Mouse (Mus musculus) kidney, embryonic 16.5 days (tissue): Measurements from ENCODE around the gene Hes2. TPM values are rescaled to one million over a fixed set of nuclear protein-coding genes. Genes with fewer than 3 reads are reported as not detected.

Source experiments
- ATAC-seq: fragments of 200-750 bp; cut with Nextera tagmentation; 2 replicates; pipeline ENCODE4 v1.8.0; 2017; ENCODE audit warnings: moderate TSS enrichment; ENCODE audit not compliant: low FRiP score, low TSS enrichment
- H3K27ac ChIP-seq: fragments of 300-500 bp; sonication (generic); 2 replicates; pipeline ENCODE4 v1.5.1; 2014; ENCODE audit warnings: low read length
- H3K27me3 ChIP-seq: fragments of 300-500 bp; sonication (generic); 2 replicates; pipeline ENCODE4 v1.6.1; 2014; ENCODE audit warnings: low read length, control low read depth, mixed read lengths; ENCODE audit not compliant: insufficient read depth
- H3K36me3 ChIP-seq: fragments of 300-500 bp; sonication (generic); 2 replicates; pipeline ENCODE4 v1.6.1; 2014; ENCODE audit warnings: low read length, control low read depth, mixed read lengths; ENCODE audit not compliant: insufficient read depth
- H3K4me1 ChIP-seq: fragments of 300-500 bp; sonication (generic); 2 replicates; pipeline ENCODE4 v1.6.1; 2014; ENCODE audit warnings: low read length, control low read depth, mixed read lengths; ENCODE audit not compliant: insufficient read depth
- H3K4me2 ChIP-seq: fragments of 300-500 bp; sonication (generic); replicated peaks from 2 replicates; pipeline ENCODE4 v1.6.1; 2014; ENCODE audit warnings: low read depth, low read length
- H3K4me3 ChIP-seq: fragments of 300-500 bp; sonication (generic); 2 replicates; pipeline ENCODE4 v1.5.1; 2014; ENCODE audit warnings: mild to moderate bottlenecking, low read length
- H3K9ac ChIP-seq: fragments of 300-500 bp; sonication (generic); replicated peaks from 2 replicates; pipeline ENCODE4 v1.6.1; 2014; ENCODE audit warnings: low read length
- H3K9me3 ChIP-seq: fragments of 300-500 bp; sonication (generic); 2 replicates; pipeline ENCODE4 v1.6.1; 2016; ENCODE audit warnings: low read length, control low read depth
- WGBS: fragments of 180-500 bp; shearing (Covaris S2); extraction: QIAGEN DNeasy Blood & Tissue Kit; methylation state at CpG from one replicate; pipeline ENCODE4 v1.1.7; 2014; 5-methylcytosine and 5-hydroxymethylcytosine counted together
- polyA plus RNA-seq: library from polyadenylated mRNA; unstranded; fragments of >200 nt; fragmentation: Nextera tagmentation; extraction: Ambion mirVana; gene quantifications from 2 replicates; pipeline ENCODE4 v1.2.1, GENCODE M21; 2015

The Hes2 gene
- polyA plus RNA-seq, 1 experiment from 2014 or later, result 0.14 TPM

DNA sequence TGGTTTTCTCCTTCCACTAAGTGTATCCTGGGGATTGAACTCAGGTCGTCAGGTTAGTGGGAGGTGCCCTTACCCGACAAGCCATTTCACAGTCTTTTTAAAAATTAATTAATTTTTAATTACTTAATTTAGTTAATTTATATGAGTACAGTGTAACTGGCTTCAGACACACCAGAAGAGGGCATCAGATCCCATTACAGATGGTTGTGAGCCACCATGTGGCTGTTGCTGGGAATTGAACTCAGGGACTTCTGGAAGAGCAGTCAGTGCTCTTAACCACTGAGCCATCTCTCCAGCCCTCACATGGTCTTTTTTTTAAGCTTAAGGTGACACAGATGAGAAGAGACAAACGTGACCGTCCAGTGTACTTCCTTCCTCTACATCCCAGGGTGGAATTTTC lies 3.6 kb upstream of the Hes2 start:
- no peak overlapping the region for H3K4me2 ChIP-seq
- H3K27me3 ChIP-seq, result peaks cover 61% of the 10 kb centered on the region
- H3K27ac ChIP-seq, result no peak overlapping the region
- no peak overlapping the region for H3K9ac ChIP-seq
- H3K4me3 ChIP-seq, result no peak overlapping the region
- peaks cover 26% of the 10 kb centered on the region for H3K4me1 ChIP-seq
- H3K36me3 ChIP-seq, result no peaks in the 10 kb centered on the region
- H3K9me3 ChIP-seq, result no peaks in the 10 kb centered on the region
- no peak for ATAC-seq
- 52% methylated on average over 4 of the region's 4 CpGs for WGBS

DNA sequence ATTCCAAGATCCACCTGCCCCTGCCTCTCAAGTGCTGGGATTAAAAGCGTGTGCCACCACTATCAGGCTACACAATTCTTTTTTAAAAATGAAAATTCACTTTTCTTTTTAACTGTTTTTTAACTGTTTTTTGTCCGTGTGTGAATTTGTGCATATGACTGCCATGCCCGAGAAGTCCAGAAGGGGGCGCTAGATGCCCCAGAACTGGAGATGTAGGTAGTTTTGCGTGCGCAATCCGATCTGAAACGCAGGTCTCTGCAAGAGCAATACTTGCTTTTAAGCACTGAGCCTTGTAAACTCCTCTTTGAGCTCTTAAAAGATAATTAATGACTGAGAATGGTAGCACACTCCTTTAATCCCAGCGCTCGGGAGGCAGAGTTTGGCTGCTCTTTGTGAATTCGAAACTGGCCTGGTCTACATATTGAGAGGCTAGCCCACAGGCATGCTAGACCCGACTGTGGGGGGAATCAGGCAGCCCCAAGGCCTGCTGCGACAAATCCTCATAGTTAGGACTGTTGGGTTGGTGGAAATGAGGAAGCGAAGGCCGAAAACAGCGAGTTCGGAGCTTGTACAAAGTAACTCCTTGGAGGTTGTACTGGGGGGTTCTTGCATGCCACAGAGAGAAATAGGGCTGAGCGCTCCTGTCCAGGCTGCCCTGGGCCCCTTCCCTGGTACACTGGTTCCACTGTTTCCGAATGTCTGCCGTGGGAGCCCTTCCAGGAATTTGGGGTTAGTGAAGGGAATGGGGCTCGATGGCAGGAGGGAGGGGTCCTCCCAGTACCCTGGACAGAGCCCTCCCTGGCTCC lies 685 bp upstream of the Hes2 start:
- Histone ChIP-seq H3K4me1 (peaks cover 23% of the 10 kb centered on the region), H3K9ac (0 out of 2 replicates have a peak overlapping the region, but pooled peaks have one; percentile 19), H3K27me3 (peaks cover 64% of the 10 kb centered on the region), H3K27ac (no peak overlapping the region), H3K36me3 (no peaks in the 10 kb centered on the region), H3K9me3 (no peaks in the 10 kb centered on the region), H3K4me2 (peak overlapping the region; percentile 49), H3K4me3 (peak overlapping the region; percentile 31)
- no peak for ATAC-seq
- WGBS, result 11% methylated on average over 21 of the region's 21 CpGs

DNA sequence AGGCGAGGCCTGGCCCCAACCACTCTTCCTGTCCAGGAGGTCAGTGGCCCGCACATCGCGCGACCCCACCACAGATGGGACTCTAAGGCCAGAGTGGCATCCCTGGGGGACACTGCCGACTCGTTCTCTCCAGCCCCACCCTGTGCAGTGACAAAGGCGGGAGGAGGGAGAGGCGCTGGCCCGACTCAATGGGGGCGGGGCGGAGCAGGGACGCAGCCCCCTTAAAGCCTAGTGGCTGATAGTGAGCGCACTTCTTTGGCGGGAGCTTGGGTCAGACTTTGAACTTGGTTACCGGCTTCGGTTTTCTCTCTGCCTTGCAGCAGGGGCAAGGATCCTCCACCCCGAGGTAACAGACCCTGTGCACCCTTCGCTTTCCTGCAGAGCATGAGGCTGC lies 615 bp downstream of the Hes2 start:
- Histone ChIP-seq H3K4me1 (peaks cover 18% of the 10 kb centered on the region), H3K9me3 (no peaks in the 10 kb centered on the region), H3K9ac (no peak overlapping the region), H3K4me3 (peak overlapping the region; percentile 31), H3K36me3 (no peaks in the 10 kb centered on the region), H3K4me2 (peak overlapping the region; percentile 49), H3K27me3 (peaks cover 60% of the 10 kb centered on the region), H3K27ac (no peak overlapping the region)
- 1% methylated on average over 19 of the region's 19 CpGs for WGBS
- no peak for ATAC-seq

DNA sequence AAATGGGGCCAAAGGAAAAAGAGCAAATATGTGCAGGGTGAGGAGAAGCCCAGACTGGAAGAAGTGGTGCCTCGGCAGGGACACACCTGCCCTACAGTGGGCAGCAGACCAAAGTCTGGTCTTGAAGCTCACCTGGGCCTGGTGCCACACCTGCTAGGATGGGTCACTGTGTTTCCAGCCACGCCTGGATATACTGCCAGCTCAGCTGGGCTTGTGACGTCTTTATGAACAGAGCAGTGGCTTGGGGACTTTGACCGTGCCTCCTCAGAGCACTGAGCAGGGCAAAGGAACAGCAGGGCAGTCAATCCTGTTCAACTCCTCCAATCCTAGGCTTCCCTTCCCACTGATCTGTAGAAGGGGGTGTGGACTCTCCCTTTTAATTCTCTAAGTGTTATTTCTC lies 2.1 kb downstream of the Hes2 start:
- no peaks in the 10 kb centered on the region for H3K9me3 ChIP-seq
- H3K9ac ChIP-seq, result no peak overlapping the region
- H3K4me2 ChIP-seq, result no peak overlapping the region
- 37% methylated on average over 4 of the region's 4 CpGs for WGBS
- peaks cover 18% of the 10 kb centered on the region for H3K4me1 ChIP-seq
- H3K27ac ChIP-seq, result no peak overlapping the region
- ATAC-seq, result peak; percentile 58; the same call in 1 of the 2 replicates
- no peak overlapping the region for H3K4me3 ChIP-seq
- peaks cover 60% of the 10 kb centered on the region for H3K27me3 ChIP-seq
- no peaks in the 10 kb centered on the region for H3K36me3 ChIP-seq

DNA sequence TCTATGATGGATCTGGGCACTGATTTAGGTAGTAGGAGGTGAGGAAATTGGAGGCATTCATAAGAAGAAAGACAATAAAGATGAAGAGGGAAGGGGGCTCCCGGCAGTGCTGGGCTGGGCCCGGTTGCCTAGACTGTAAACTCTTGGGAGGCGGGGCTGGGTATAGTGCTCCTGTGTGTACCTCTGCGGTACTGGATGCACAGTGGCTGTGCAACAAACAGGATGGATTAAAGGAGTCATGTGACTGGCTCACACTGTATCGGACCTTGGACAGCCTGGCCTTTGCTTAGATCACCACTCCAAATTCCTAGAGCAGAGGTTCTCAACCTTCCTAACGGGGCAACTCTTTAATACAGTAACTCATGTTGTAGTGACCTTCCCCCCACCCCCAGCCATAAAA lies 2.9 kb downstream of the Hes2 start:
- Histone ChIP-seq H3K9ac (no peak overlapping the region), H3K4me2 (no peak overlapping the region), H3K27me3 (peaks cover 60% of the 10 kb centered on the region), H3K4me1 (peaks cover 18% of the 10 kb centered on the region), H3K4me3 (no peak overlapping the region), H3K27ac (no peak overlapping the region), H3K36me3 (no peaks in the 10 kb centered on the region), H3K9me3 (no peaks in the 10 kb centered on the region)
- no peak for ATAC-seq
- 66% methylated on average over 6 of the region's 6 CpGs for WGBS

DNA sequence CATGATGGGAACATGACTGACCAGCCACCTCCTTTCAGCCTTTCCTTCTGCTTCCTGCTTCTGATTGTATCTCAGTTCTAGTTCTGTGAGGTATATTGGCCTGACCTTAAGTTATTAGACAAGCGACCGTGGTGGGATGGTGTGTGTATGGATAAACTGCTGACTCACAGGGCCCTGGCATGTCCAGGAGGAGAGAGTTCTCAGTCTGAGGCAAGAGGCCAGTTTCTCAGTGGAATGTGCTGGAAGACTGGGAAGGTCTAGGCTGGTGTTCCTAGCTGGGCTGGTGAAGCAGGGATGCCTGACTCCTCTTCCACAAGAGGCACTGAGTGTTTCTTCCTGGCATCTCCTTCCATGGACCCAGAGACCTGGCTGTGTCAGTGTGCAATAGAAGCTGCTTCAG lies 4.1 kb downstream of the Hes2 start:
- Histone ChIP-seq H3K27me3 (peaks cover 49% of the 10 kb centered on the region), H3K27ac (no peak overlapping the region), H3K9me3 (no peaks in the 10 kb centered on the region), H3K4me1 (peaks cover 18% of the 10 kb centered on the region), H3K36me3 (no peaks in the 10 kb centered on the region), H3K4me3 (no peak overlapping the region), H3K9ac (no peak overlapping the region), H3K4me2 (no peak overlapping the region)
- WGBS, result 62% methylated on average over 2 of the region's 2 CpGs
- no peak for ATAC-seq

DNA sequence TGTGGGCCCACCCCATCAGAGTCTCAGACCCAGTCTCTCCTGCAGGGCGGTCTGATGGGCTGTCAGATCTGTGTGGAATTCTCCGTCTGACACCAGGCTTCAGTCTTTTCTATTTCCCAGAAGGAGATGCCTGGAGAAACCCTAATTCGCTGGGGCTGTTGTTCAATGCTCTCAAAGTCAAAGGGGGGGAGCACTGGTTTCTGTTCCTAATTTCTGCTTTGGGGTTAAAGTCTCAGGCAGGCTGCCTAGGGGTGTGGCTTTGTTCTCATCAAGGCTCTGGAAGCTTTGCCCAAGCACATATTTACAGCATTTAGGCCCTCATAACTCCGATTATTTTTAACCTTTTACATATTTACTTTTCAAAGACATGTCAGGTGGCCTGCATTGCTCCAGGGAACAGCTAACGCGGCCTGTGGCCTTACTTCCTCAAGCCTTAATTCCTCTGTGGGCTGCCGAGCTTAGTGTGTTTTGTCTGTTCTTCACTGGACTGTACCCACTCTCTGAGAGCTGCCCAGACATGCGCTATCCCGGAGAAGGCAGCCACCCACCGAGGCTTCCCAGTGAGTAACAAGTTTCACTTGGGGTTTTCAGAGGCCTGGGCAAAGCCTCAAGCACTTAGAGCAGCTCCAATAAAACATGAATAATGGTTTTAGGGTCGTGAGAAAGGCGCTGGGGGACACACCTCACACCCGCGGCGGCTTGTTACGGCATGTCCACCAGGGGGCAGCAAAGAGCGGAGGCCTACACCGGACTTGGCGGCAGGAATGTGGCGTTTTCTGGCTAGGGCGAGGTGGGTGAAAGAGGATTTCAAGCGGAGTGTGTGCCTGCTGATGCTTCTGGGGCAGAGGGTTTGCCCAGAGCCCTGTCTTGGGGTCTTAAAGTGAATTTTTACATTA lies 6.6 kb downstream of the Hes2 start:
- 18% methylated on average over 22 of the region's 22 CpGs for WGBS
- Histone ChIP-seq H3K27ac (no peak overlapping the region), H3K36me3 (no peaks in the 10 kb centered on the region), H3K4me3 (no peak overlapping the region), H3K9me3 (no peaks in the 10 kb centered on the region), H3K9ac (peak overlapping the region; percentile 6; the same call in 1 of the 2 replicates), H3K4me1 (no peaks in the 10 kb centered on the region), H3K4me2 (0 out of 2 replicates have a peak overlapping the region, but pooled peaks have one; percentile 22), H3K27me3 (peaks cover 24% of the 10 kb centered on the region)
- no peak for ATAC-seq

DNA sequence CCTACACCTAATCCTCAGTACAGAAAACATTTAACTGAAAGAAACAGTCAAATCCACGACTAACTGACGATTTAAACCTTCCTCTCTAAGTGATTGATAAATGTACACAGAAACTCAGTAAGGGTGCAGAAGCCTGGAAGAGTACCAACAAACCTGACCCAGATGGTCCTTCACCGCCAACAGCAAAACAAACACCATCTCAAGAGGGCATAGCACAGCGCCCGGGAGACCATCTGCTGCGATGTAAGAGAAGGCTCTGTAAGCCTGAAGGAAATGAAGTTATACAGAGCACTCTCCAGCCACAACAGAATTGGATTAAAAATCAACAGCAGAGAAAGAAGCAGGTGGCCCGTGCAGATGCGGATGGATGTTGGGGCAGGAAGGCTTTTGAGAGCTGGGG lies 9.4 kb downstream of the Hes2 start:
- Histone ChIP-seq H3K9me3 (peaks cover 4% of the 10 kb centered on the region), H3K4me3 (no peak overlapping the region), H3K9ac (no peak overlapping the region), H3K27ac (no peak overlapping the region), H3K4me1 (no peaks in the 10 kb centered on the region), H3K36me3 (no peaks in the 10 kb centered on the region), H3K27me3 (no peaks in the 10 kb centered on the region), H3K4me2 (no peak overlapping the region)
- ATAC-seq, result no peak
- WGBS, result 57% methylated on average over 8 of the region's 8 CpGs

DNA sequence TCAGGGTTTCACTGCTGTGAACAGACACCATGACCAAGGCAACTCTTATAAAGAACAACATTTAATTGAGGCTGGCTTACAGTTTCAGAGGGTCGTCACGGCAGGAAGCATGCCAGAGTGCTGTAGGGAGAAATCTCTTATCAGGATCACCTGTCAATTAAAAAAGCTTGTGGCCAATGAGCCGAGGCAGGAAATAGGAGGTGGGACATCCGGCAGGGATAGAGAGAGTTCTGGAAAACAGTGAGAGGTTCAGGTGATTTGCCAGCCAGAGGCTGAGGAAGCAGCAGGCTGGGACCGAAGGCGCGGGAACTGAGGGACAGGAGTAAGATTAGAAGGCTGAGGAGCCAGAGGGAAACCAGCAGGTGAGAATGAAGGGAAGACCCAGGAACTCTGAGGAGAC lies 10.4 kb downstream of the Hes2 start:
- H3K9ac ChIP-seq, result no peak overlapping the region
- H3K27me3 ChIP-seq, result no peaks in the 10 kb centered on the region
- H3K4me2 ChIP-seq, result no peak overlapping the region
- H3K36me3 ChIP-seq, result no peaks in the 10 kb centered on the region
- no peak overlapping the region for H3K27ac ChIP-seq
- H3K9me3 ChIP-seq, result peaks cover 4% of the 10 kb centered on the region
- WGBS, result 71% methylated on average over 7 of the region's 7 CpGs
- ATAC-seq, result no peak
- no peaks in the 10 kb centered on the region for H3K4me1 ChIP-seq
- H3K4me3 ChIP-seq, result no peak overlapping the region

DNA sequence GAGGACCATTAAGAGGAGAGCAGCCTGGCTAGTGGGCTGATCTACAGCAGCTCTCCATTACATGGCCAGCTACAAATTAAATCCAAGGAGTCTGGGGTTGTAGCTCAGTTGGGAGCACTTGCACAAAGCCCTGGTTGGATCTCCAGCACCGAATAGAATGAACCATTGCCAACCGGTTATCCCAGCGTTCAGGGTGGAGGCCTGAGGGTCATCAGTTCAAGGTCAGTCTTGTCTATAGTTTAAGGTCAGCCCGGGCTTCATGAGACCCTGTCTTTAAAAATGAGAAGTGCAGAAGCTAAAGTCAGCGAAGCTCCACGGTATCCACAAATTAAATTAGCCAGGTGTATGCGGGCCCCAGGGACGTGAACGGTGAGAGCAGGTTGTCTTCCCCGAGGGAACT lies 11.6 kb downstream of the Hes2 start:
- no peaks in the 10 kb centered on the region for H3K4me1 ChIP-seq
- 77% methylated on average over 10 of the region's 10 CpGs for WGBS
- H3K9me3 ChIP-seq, result peaks cover 4% of the 10 kb centered on the region
- no peaks in the 10 kb centered on the region for H3K27me3 ChIP-seq
- no peak for ATAC-seq
- no peaks in the 10 kb centered on the region for H3K36me3 ChIP-seq
- no peak overlapping the region for H3K4me2 ChIP-seq
- no peak overlapping the region for H3K9ac ChIP-seq
- no peak overlapping the region for H3K27ac ChIP-seq
- H3K4me3 ChIP-seq, result no peak overlapping the region
